Mouse (Mus musculus): ENCODE data around the gene Gtf2h4.

- TF ChIP-seq MAX (IDR thresholded peaks at IDR 0.05; ENCODE audit: low read length) (peak; percentile 58), GATA1 (IDR thresholded peaks at IDR 0.05; ENCODE audit: low read depth, low read length) (peak; percentile 87), BHLHE40 (IDR thresholded peaks at IDR 0.05; ENCODE audit: borderline replicate concordance, low read depth, low read length) (no peak), POLR2A (IDR thresholded peaks at IDR 0.05; ENCODE audit: control insufficient read depth in 1 of 2, insufficient read depth in 1 of 2, low read depth in 1 of 2, low read length in 2 of 2, poor library complexity in 1 of 2) (no peak), TAL1 (IDR thresholded peaks at IDR 0.05; ENCODE audit: low read length) (no peak), MEF2A (IDR thresholded peaks at IDR 0.05; ENCODE audit: extremely low read depth, insufficient replicate concordance, low read depth, low read length, poor library complexity, severe bottlenecking) (no peak), CTCF (IDR thresholded peaks at IDR 0.05 in 2 of 3, conservative IDR thresholded peaks at IDR 0.05 in 1 of 3; ENCODE audit: control insufficient read depth in 1 of 3, insufficient read depth in 1 of 3, low read depth in 2 of 3, low read length in 3 of 3, poor library complexity in 1 of 3, severe bottlenecking in 1 of 3) (no peak), NELFE (IDR thresholded peaks at IDR 0.05; ENCODE audit: low read depth, low read length) (no peak), EP300 (IDR thresholded peaks at IDR 0.05; ENCODE audit: low read depth in 1 of 2, low read length in 2 of 2) (peak; percentile 29 to 74; a peak in 3 of 4 replicates), TCF12 (IDR thresholded peaks at IDR 0.05; ENCODE audit: low read depth, low read length) (peak; percentile 54), TBP (IDR thresholded peaks at IDR 0.05; ENCODE audit: low read depth, low read length) (no peak), SIN3A (IDR thresholded peaks at IDR 0.05; ENCODE audit: low read length) (no peak; the same call in 1 of the 2 replicates), MAZ (IDR thresholded peaks at IDR 0.05; ENCODE audit: low read depth, low read length) (no peak)
These were observed 34.9 kb downstream of the Gtf2h4 start for GRCm38 (mm10) chr17:35638475-35639190.
